Mouse (Mus musculus) intestine, postnatal 0 days (tissue): ENCODE data around the gene Zdhhc4. TPM values are rescaled to one million over a fixed set of nuclear protein-coding genes. Genes with fewer than 3 reads are reported as not detected.

Experiments used
- ATAC-seq: fragments of 200-750 bp; cut with Nextera tagmentation; 2 replicates; pipeline ENCODE4 v1.8.0; 2017; ENCODE audit warnings: mild to moderate bottlenecking, moderate TSS enrichment, moderate library complexity
- H3K27ac ChIP-seq: fragments of 300-500 bp; sonication (generic); 2 replicates; pipeline ENCODE4 v1.5.1; 2014; ENCODE audit warnings: mild to moderate bottlenecking, low read depth, low read length, moderate library complexity
- H3K27me3 ChIP-seq: fragments of 300-500 bp; sonication (generic); replicated peaks from 2 replicates; pipeline ENCODE4 v1.6.1; 2014; ENCODE audit warnings: low read length, mixed read lengths; ENCODE audit not compliant: control insufficient read depth, insufficient read depth
- H3K36me3 ChIP-seq: fragments of 300-500 bp; sonication (generic); 2 replicates; pipeline ENCODE4 v1.6.1; 2014; ENCODE audit warnings: mild to moderate bottlenecking, moderate library complexity; ENCODE audit not compliant: control insufficient read depth, insufficient read depth
- H3K4me1 ChIP-seq: fragments of 300-500 bp; sonication (generic); replicated peaks from 2 replicates; pipeline ENCODE4 v1.6.1; 2014; ENCODE audit warnings: antibody characterized with exemption, low read length, mixed read lengths; ENCODE audit not compliant: control insufficient read depth, insufficient read depth
- H3K4me2 ChIP-seq: fragments of 300-500 bp; sonication (generic); replicated peaks from 2 replicates; pipeline ENCODE4 v1.6.1; 2014; ENCODE audit warnings: low read depth, mild to moderate bottlenecking, moderate library complexity
- H3K4me3 ChIP-seq: fragments of 300-500 bp; sonication (generic); 2 replicates; pipeline ENCODE4 v1.5.1; 2014; ENCODE audit warnings: low read depth, low read length
- H3K9ac ChIP-seq: fragments of 300-500 bp; sonication (generic); 2 replicates; pipeline ENCODE4 v1.6.1; 2014; ENCODE audit warnings: mild to moderate bottlenecking, low read depth, low read length
- H3K9me3 ChIP-seq: fragments of 300-500 bp; sonication (generic); 2 replicates; pipeline ENCODE4 v1.6.1; 2016; ENCODE audit warnings: mixed run types; ENCODE audit not compliant: control insufficient read depth
- CTCF ChIP-seq: sonication (generic); IDR thresholded peaks from 2 replicates; pipeline ENCODE4 v1.5.1; 2016; ENCODE audit warnings: low read depth, mild to moderate bottlenecking, control low read depth, antibody characterized with exemption, moderate library complexity
- WGBS: fragments of 180-500 bp; shearing (Covaris S2); extraction: QIAGEN DNeasy Blood & Tissue Kit; methylation state at CpG from one replicate; pipeline ENCODE4 v1.1.7; 2014; 5-methylcytosine and 5-hydroxymethylcytosine counted together
- polyA plus RNA-seq: library from polyadenylated mRNA; unstranded; fragments of >200 nt; fragmentation: Nextera tagmentation; extraction: Ambion mirVana; gene quantifications from 2 replicates; pipeline ENCODE4 v1.2.1, GENCODE M21; 2015

The Zdhhc4 gene
- polyA plus RNA-seq, 1 experiment from 2014 or later = 46.5 TPM

GRCm38 (mm10) chr5:143335089-143335460 is 6.0 kb upstream of the Zdhhc4 start:
- Histone ChIP-seq H3K4me1 (no peaks in the 10 kb centered on the region), H3K9ac (no peak overlapping the region), H3K4me3 (no peak overlapping the region), H3K4me2 (no peak overlapping the region), H3K27me3 (0 out of 2 replicates have a peak, but pooled peaks cover 5% of the 10 kb centered on the region), H3K9me3 (no peaks in the 10 kb centered on the region), H3K27ac (no peak overlapping the region), H3K36me3 (no peaks in the 10 kb centered on the region)
- 59% methylated on average over 7 of the region's 7 CpGs for WGBS
- no peak for TF ChIP-seq CTCF
- no peak for ATAC-seq

GRCm38 (mm10) chr5:143334418-143335088 is 5.5 kb upstream of the Zdhhc4 start:
- no peak for TF ChIP-seq CTCF
- no peak for ATAC-seq

GRCm38 (mm10) chr5:143333872-143334271 is 4.8 kb upstream of the Zdhhc4 start:
- peak; percentile 89 for TF ChIP-seq CTCF
- 0 out of 2 replicates have a peak, but pooled peaks cover 3% of the 10 kb centered on the region for H3K27me3 ChIP-seq
- H3K9ac ChIP-seq = no peak overlapping the region
- ATAC-seq = no peak
- no peak overlapping the region for H3K27ac ChIP-seq
- 0 out of 2 replicates have a peak overlapping the region, but pooled peaks have one; percentile 10 for H3K4me2 ChIP-seq
- peaks cover 4% of the 10 kb centered on the region for H3K4me1 ChIP-seq
- H3K36me3 ChIP-seq = no peaks in the 10 kb centered on the region
- 12% methylated on average over 5 of the region's 5 CpGs for WGBS
- H3K9me3 ChIP-seq = no peaks in the 10 kb centered on the region
- H3K4me3 ChIP-seq = no peak overlapping the region

More at GRCm38 (mm10) chr5:143334418-143335088, 5.5 kb upstream of the Zdhhc4 start:
- Histone ChIP-seq H3K4me3 (no peak overlapping the region), H3K4me1 (peaks cover 4% of the 10 kb centered on the region), H3K9me3 (no peaks in the 10 kb centered on the region), H3K36me3 (no peaks in the 10 kb centered on the region), H3K27ac (no peak overlapping the region), H3K4me2 (0 out of 2 replicates have a peak overlapping the region, but pooled peaks have one; percentile 10), H3K27me3 (0 out of 2 replicates have a peak, but pooled peaks cover 3% of the 10 kb centered on the region), H3K9ac (no peak overlapping the region)
- WGBS = 63% methylated on average over 14 of the region's 14 CpGs

- Histone ChIP-seq H3K4me3 (no peak overlapping the region), H3K27ac (no peak overlapping the region), H3K27me3 (no peaks in the 10 kb centered on the region), H3K9ac (no peak overlapping the region), H3K36me3 (peaks cover 63% of the 10 kb centered on the region), H3K4me1 (no peaks in the 10 kb centered on the region), H3K9me3 (no peaks in the 10 kb centered on the region), H3K4me2 (no peak overlapping the region)
- no peak for ATAC-seq
- no peak for TF ChIP-seq CTCF
- WGBS = 89% methylated on average over 8 of the region's 8 CpGs
Measured at GRCm38 (mm10) chr5:143317288-143317610, 11.8 kb downstream of the Zdhhc4 start.

- no peak overlapping the region for H3K9ac ChIP-seq
- WGBS = 86% methylated on average over 5 of the region's 5 CpGs
- no peaks in the 10 kb centered on the region for H3K9me3 ChIP-seq
- H3K4me1 ChIP-seq = no peaks in the 10 kb centered on the region
- no peak for TF ChIP-seq CTCF
- no peak overlapping the region for H3K4me2 ChIP-seq
- H3K36me3 ChIP-seq = peaks cover 61% of the 10 kb centered on the region
- no peak for ATAC-seq
- no peaks in the 10 kb centered on the region for H3K27me3 ChIP-seq
- no peak overlapping the region for H3K27ac ChIP-seq
- H3K4me3 ChIP-seq = no peak overlapping the region
Measured at GRCm38 (mm10) chr5:143316605-143317287, 12.3 kb downstream of the Zdhhc4 start.

GRCm38 (mm10) chr5:143315514-143315888 is 13.6 kb downstream of the Zdhhc4 start:
- WGBS = 15% methylated on average over 8 of the region's 8 CpGs
- 0 out of 2 replicates have a peak, but pooled peaks have one; percentile 1 for ATAC-seq
- Histone ChIP-seq H3K4me1 (no peaks in the 10 kb centered on the region), H3K9ac (peak overlapping the region; percentile 95; the same call in 1 of the 2 replicates), H3K27me3 (no peaks in the 10 kb centered on the region), H3K9me3 (no peaks in the 10 kb centered on the region), H3K27ac (no peak overlapping the region), H3K36me3 (peaks cover 60% of the 10 kb centered on the region), H3K4me3 (peak overlapping the region; percentile 83), H3K4me2 (peak overlapping the region; percentile 94)
- TF ChIP-seq CTCF = no peak
